Mouse (Mus musculus) ES-Bruce4 (cell line): ENCODE results near the gene Apoe.

ENCODE experiments used
- CTCF ChIP-seq: IDR thresholded peaks from one replicate; pipeline ENCODE4 v1.8.1; 2011; ENCODE audit warnings: low read depth, low read length
- POLR2A ChIP-seq: IDR thresholded peaks from one replicate; pipeline ENCODE4 v1.8.1; 2011; ENCODE audit warnings: low read length; ENCODE audit not compliant: insufficient read depth

DNA sequence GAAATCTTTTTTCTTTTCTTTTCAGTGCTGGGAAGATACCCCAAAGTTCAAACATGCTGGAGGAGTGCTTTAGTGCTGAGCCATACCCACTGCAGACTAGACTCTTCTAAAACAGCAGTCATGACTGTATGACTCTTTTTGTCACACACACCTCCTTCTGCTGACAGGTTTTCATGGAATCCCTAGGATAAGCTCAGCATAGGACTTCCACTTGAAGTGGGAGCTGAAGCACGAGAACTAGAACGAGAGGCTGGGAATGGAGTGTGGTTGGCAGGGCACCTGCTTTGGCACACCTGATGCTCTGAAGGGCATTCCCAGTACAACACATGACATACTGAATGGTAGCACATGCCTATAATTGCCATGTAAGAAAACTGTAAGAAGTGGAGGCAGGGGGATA, 46.4 kb downstream of the Apoe start:
- no peak for TF ChIP-seq POLR2A
- TF ChIP-seq CTCF: no peak
